Mouse (Mus musculus): ENCODE results near the gene Ankrd44. TPM values are rescaled to one million over a fixed set of nuclear protein-coding genes. Genes with fewer than 3 reads are reported as not detected.

The Ankrd44 gene
- polyA plus RNA-seq, 1 experiment from 2014 or later, result 16.0 TPM

- Histone ChIP-seq H3K9ac (ENCODE audit: low read length) (no peak overlapping the region), H3K4me3 (ENCODE audit: low read depth, low read length) (no peak overlapping the region), H3K36me3 (ENCODE audit: control insufficient read depth, insufficient read depth, low read length) (no peaks in the 10 kb centered on the region), H3K27ac (ENCODE audit: low read depth) (no peak overlapping the region), H3K9me3 (ENCODE audit: control insufficient read depth, low read length) (no peaks in the 10 kb centered on the region), H3K27me3 (replicated peaks; ENCODE audit: control insufficient read depth, insufficient read depth, low read length) (no peaks in the 10 kb centered on the region), H3K4me2 (ENCODE audit: low read length) (no peak overlapping the region), H3K4me1 (replicated peaks; ENCODE audit: control insufficient read depth, insufficient read depth, low read length) (no peaks in the 10 kb centered on the region)
- 32% methylated on average over 3 of the region's 3 CpGs for WGBS
- ATAC-seq (replicated peaks; ENCODE audit: low FRiP score, low TSS enrichment, low read depth) (no peak), DNase-seq (ENCODE audit: low spot score) (no peak)
These were observed 219.6 kb downstream of the Ankrd44 start for GRCm38 (mm10) chr1:54706621-54707020.

GRCm38 (mm10) chr1:54703466-54703865, 222.7 kb downstream of the Ankrd44 start:
- no peak for DNase-seq (ENCODE audit: low spot score)
- H3K9me3 ChIP-seq (ENCODE audit: control insufficient read depth, low read length), result no peaks in the 10 kb centered on the region
- ATAC-seq (replicated peaks; ENCODE audit: low FRiP score, low TSS enrichment, low read depth), result no peak
- 35% methylated on average over 1 of the region's 1 CpGs for WGBS
- no peaks in the 10 kb centered on the region for H3K36me3 ChIP-seq (ENCODE audit: control insufficient read depth, insufficient read depth, low read length)
- H3K4me3 ChIP-seq (ENCODE audit: low read depth, low read length), result no peak overlapping the region
- no peak overlapping the region for H3K4me2 ChIP-seq (ENCODE audit: low read length)
- no peak overlapping the region for H3K9ac ChIP-seq (ENCODE audit: low read length)
- no peak overlapping the region for H3K27ac ChIP-seq (ENCODE audit: low read depth)
- H3K27me3 ChIP-seq (replicated peaks; ENCODE audit: control insufficient read depth, insufficient read depth, low read length), result no peaks in the 10 kb centered on the region
- no peaks in the 10 kb centered on the region for H3K4me1 ChIP-seq (replicated peaks; ENCODE audit: control insufficient read depth, insufficient read depth, low read length)

GRCm38 (mm10) chr1:54702918-54703317, 223.3 kb downstream of the Ankrd44 start:
- Histone ChIP-seq H3K27me3 (replicated peaks; ENCODE audit: control insufficient read depth, insufficient read depth, low read length) (no peaks in the 10 kb centered on the region), H3K4me3 (ENCODE audit: low read depth, low read length) (no peak overlapping the region), H3K4me2 (ENCODE audit: low read length) (no peak overlapping the region), H3K9ac (ENCODE audit: low read length) (no peak overlapping the region), H3K4me1 (replicated peaks; ENCODE audit: control insufficient read depth, insufficient read depth, low read length) (no peaks in the 10 kb centered on the region), H3K27ac (ENCODE audit: low read depth) (no peak overlapping the region), H3K9me3 (ENCODE audit: control insufficient read depth, low read length) (no peaks in the 10 kb centered on the region), H3K36me3 (ENCODE audit: control insufficient read depth, insufficient read depth, low read length) (no peaks in the 10 kb centered on the region)
- DNase-seq (ENCODE audit: low spot score) (no peak), ATAC-seq (replicated peaks; ENCODE audit: low FRiP score, low TSS enrichment, low read depth) (no peak)

- H3K27me3 ChIP-seq (replicated peaks; ENCODE audit: control insufficient read depth, insufficient read depth, low read length), result no peaks in the 10 kb centered on the region
- no peaks in the 10 kb centered on the region for H3K9me3 ChIP-seq (ENCODE audit: control insufficient read depth, low read length)
- no peak overlapping the region for H3K4me2 ChIP-seq (ENCODE audit: low read length)
- H3K9ac ChIP-seq (ENCODE audit: low read length), result no peak overlapping the region
- no peak overlapping the region for H3K4me3 ChIP-seq (ENCODE audit: low read depth, low read length)
- no peaks in the 10 kb centered on the region for H3K4me1 ChIP-seq (replicated peaks; ENCODE audit: control insufficient read depth, insufficient read depth, low read length)
- ATAC-seq (replicated peaks; ENCODE audit: low FRiP score, low TSS enrichment, low read depth) (no peak), DNase-seq (ENCODE audit: low spot score) (no peak)
- H3K36me3 ChIP-seq (ENCODE audit: control insufficient read depth, insufficient read depth, low read length), result no peaks in the 10 kb centered on the region
- 88% methylated on average over 3 of the region's 3 CpGs for WGBS
- H3K27ac ChIP-seq (ENCODE audit: low read depth), result no peak overlapping the region
These were observed 230.8 kb downstream of the Ankrd44 start for GRCm38 (mm10) chr1:54695396-54695795.

- Histone ChIP-seq H3K4me2 (ENCODE audit: low read length) (no peak overlapping the region), H3K9me3 (ENCODE audit: control insufficient read depth, low read length) (no peaks in the 10 kb centered on the region)
These were observed 234.4 kb downstream of the Ankrd44 start for GRCm38 (mm10) chr1:54691824-54692223.

GRCm38 (mm10) chr1:54690291-54690965, 235.8 kb downstream of the Ankrd44 start:
- Histone ChIP-seq H3K4me3 (ENCODE audit: low read depth, low read length) (no peak overlapping the region), H3K36me3 (ENCODE audit: control insufficient read depth, insufficient read depth, low read length) (no peaks in the 10 kb centered on the region), H3K27ac (ENCODE audit: low read depth) (no peak overlapping the region), H3K27me3 (replicated peaks; ENCODE audit: control insufficient read depth, insufficient read depth, low read length) (no peaks in the 10 kb centered on the region), H3K4me1 (replicated peaks; ENCODE audit: control insufficient read depth, insufficient read depth, low read length) (no peaks in the 10 kb centered on the region), H3K9ac (ENCODE audit: low read length) (no peak overlapping the region), H3K9me3 (ENCODE audit: control insufficient read depth, low read length) (no peaks in the 10 kb centered on the region), H3K4me2 (ENCODE audit: low read length) (no peak overlapping the region; the same call in 1 of the 2 replicates)
- 66% methylated on average over 13 of the region's 13 CpGs for whole genome bisulfite sequencing
- DNase-seq (ENCODE audit: low spot score) (no peak), ATAC-seq (replicated peaks; ENCODE audit: low FRiP score, low TSS enrichment, low read depth) (no peak)

More at GRCm38 (mm10) chr1:54691824-54692223, 234.4 kb downstream of the Ankrd44 start:
- Histone ChIP-seq H3K4me1 (replicated peaks; ENCODE audit: control insufficient read depth, insufficient read depth, low read length) (no peaks in the 10 kb centered on the region), H3K27ac (ENCODE audit: low read depth) (no peak overlapping the region), H3K4me3 (ENCODE audit: low read depth, low read length) (no peak overlapping the region), H3K27me3 (replicated peaks; ENCODE audit: control insufficient read depth, insufficient read depth, low read length) (no peaks in the 10 kb centered on the region), H3K9ac (ENCODE audit: low read length) (no peak overlapping the region), H3K36me3 (ENCODE audit: control insufficient read depth, insufficient read depth, low read length) (no peaks in the 10 kb centered on the region)
- ATAC-seq (replicated peaks; ENCODE audit: low FRiP score, low TSS enrichment, low read depth) (no peak), DNase-seq (ENCODE audit: low spot score) (no peak)

GRCm38 (mm10) chr1:54688441-54688840, 237.7 kb downstream of the Ankrd44 start:
- Histone ChIP-seq H3K4me3 (ENCODE audit: low read depth, low read length) (no peak overlapping the region), H3K27ac (ENCODE audit: low read depth) (no peak overlapping the region), H3K36me3 (ENCODE audit: control insufficient read depth, insufficient read depth, low read length) (no peaks in the 10 kb centered on the region), H3K9me3 (ENCODE audit: control insufficient read depth, low read length) (no peaks in the 10 kb centered on the region), H3K4me1 (replicated peaks; ENCODE audit: control insufficient read depth, insufficient read depth, low read length) (no peaks in the 10 kb centered on the region), H3K9ac (ENCODE audit: low read length) (no peak overlapping the region), H3K4me2 (ENCODE audit: low read length) (no peak overlapping the region), H3K27me3 (replicated peaks; ENCODE audit: control insufficient read depth, insufficient read depth, low read length) (no peaks in the 10 kb centered on the region)
- 83% methylated on average over 3 of the region's 3 CpGs for WGBS
- ATAC-seq (replicated peaks; ENCODE audit: low FRiP score, low TSS enrichment, low read depth) (no peak), DNase-seq (ENCODE audit: low spot score) (no peak)

GRCm38 (mm10) chr1:54684316-54684715, 241.9 kb downstream of the Ankrd44 start:
- H3K36me3 ChIP-seq (ENCODE audit: control insufficient read depth, insufficient read depth, low read length), result no peaks in the 10 kb centered on the region
- H3K9ac ChIP-seq (ENCODE audit: low read length), result no peak overlapping the region
- H3K9me3 ChIP-seq (ENCODE audit: control insufficient read depth, low read length), result no peaks in the 10 kb centered on the region
- H3K4me1 ChIP-seq (replicated peaks; ENCODE audit: control insufficient read depth, insufficient read depth, low read length), result no peaks in the 10 kb centered on the region
- no peak overlapping the region for H3K4me3 ChIP-seq (ENCODE audit: low read depth, low read length)
- WGBS, result 78% methylated on average over 4 of the region's 4 CpGs
- no peaks in the 10 kb centered on the region for H3K27me3 ChIP-seq (replicated peaks; ENCODE audit: control insufficient read depth, insufficient read depth, low read length)
- H3K4me2 ChIP-seq (ENCODE audit: low read length), result no peak overlapping the region
- H3K27ac ChIP-seq (ENCODE audit: low read depth), result no peak overlapping the region
- no peak for ATAC-seq (replicated peaks; ENCODE audit: low FRiP score, low TSS enrichment, low read depth)
- DNase-seq (ENCODE audit: low spot score), result no peak

DNA sequence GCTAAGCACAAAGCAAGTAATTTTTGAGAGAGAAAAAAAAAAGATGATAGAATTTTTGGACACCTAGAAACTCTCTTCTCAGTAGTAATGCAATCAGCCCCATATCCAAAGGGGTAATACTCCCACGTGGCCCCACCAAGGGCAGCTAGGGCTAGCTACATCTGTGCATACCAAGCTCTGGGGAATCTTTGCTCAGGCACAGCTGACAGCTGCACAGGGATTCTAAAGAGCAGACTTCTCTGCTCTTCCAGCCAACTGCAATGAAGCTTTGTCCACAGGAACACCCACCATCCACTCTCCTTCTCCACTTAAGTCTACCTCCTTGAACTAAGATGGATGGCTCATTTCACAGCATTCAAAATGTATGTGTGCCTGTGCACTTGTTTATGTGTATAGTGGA, 246.6 kb downstream of the Ankrd44 start:
- DNase-seq (ENCODE audit: low spot score), result no peak
- ATAC-seq (replicated peaks; ENCODE audit: low FRiP score, low TSS enrichment, low read depth), result no peak

More for the DNA sequence above, 246.6 kb downstream of the Ankrd44 start:
- H3K36me3 ChIP-seq (ENCODE audit: control insufficient read depth, insufficient read depth, low read length), result no peaks in the 10 kb centered on the region
- no peak overlapping the region for H3K9ac ChIP-seq (ENCODE audit: low read length)
- 85% methylated on average over 1 of the region's 1 CpGs for WGBS
- H3K27ac ChIP-seq (ENCODE audit: low read depth), result no peak overlapping the region
- H3K27me3 ChIP-seq (replicated peaks; ENCODE audit: control insufficient read depth, insufficient read depth, low read length), result no peaks in the 10 kb centered on the region
- H3K9me3 ChIP-seq (ENCODE audit: control insufficient read depth, low read length), result no peaks in the 10 kb centered on the region
- H3K4me2 ChIP-seq (ENCODE audit: low read length), result no peak overlapping the region
- no peaks in the 10 kb centered on the region for H3K4me1 ChIP-seq (replicated peaks; ENCODE audit: control insufficient read depth, insufficient read depth, low read length)
- no peak overlapping the region for H3K4me3 ChIP-seq (ENCODE audit: low read depth, low read length)
